Mouse (Mus musculus): Measurements from ENCODE around the gene Cyb5r3. TPM values are rescaled to one million over a fixed set of nuclear protein-coding genes. Genes with fewer than 3 reads are reported as not detected.

Gene Cyb5r3
- 773 and 997 TPM in 2 replicates for polyA plus RNA-seq (2012; rRNA removed; ENCODE audit: low replicate concordance)

DNA sequence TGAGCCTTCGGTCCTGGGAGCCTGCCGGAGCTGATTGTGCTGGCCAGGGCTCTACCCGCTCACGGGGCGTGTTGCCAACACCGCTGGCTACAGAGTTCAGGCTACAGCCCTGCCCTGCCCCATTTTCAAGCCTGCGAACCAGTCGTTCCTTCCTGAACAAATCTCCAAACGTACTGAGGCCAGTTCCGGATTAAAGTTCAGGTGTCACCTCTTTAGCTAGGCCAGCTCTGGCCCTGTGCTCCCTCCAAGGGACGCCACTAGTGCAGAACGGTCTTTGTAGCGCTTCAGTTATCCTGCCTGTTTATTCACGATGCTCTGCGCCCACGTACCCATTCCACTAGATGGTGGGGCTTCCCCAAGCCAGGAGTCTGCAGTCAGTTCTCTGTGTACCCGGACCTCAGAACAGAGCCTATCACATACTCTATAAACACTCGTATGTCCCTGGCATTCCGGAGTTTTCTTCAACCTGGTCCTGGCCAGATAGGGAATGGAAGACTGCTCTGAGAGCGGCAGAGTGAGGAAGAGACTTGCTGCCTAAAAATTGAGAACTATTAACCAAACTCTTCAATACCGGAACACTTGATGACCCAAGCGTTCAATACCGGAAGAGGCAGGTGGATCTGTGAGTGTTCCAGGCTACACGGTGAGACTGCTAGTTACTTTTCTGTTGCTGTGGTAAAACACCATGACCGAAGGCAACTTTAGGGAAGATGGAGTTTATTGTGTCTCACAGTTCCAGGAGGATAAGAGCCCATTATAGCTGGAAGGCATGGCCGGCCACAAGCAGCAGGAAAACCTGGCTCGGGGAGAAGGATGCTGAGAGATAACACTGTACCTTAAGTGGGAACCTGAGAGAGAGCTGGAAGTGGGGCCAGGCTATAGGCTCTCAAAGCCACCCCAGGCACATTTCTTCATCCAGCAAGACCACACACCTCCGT is at the start of gene Cyb5r3:
TSS of gene Cyb5r3 (minus strand) at position 101 of the 938 bp plus-strand sequence.

DNA sequence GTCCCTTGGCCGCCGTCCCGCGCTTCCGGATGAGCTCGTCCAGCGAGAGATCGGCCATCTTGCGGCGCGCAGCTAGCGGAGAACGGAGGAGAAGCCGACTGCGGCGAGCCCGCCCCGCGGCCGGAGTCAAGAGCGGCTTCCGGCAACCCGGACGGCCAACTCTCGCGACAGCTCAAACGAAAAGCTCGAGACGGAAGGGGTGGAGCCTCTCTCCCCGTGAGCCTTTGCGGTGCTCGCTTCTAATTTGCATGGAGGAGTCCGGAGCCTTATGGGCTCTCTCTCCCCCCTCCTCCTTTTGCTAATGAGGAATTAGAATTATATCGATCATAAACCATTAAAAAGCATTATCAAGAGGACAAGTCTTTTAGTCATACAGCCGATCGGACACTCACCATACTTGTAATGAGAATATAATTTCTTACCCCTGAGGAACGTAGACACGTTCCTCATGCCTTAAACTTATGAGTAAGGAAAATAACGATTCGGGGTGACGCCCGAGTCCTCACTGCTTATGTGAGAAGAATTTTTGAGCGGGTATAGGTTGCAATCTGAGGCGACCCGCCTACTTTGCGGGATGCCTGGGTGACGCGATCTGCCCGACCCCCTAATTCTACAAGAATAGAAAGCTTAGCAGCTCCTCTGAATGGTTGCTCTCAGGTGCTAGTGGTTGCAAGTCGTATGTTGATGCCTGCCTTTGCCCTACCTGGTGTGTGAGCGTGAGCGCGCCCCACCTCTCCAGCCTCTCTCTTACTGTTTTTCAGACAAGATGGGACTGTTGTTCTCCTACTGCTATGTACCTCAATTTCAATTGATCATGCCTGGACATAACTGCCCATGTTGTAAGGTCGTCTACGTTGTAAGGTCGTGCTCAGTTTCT is 23.0 kb downstream of the Cyb5r3 start, which contains the start of gene Poldip3:
TSS of gene Poldip3 (minus strand) at position 189 of the 877 bp plus-strand sequence.

DNA sequence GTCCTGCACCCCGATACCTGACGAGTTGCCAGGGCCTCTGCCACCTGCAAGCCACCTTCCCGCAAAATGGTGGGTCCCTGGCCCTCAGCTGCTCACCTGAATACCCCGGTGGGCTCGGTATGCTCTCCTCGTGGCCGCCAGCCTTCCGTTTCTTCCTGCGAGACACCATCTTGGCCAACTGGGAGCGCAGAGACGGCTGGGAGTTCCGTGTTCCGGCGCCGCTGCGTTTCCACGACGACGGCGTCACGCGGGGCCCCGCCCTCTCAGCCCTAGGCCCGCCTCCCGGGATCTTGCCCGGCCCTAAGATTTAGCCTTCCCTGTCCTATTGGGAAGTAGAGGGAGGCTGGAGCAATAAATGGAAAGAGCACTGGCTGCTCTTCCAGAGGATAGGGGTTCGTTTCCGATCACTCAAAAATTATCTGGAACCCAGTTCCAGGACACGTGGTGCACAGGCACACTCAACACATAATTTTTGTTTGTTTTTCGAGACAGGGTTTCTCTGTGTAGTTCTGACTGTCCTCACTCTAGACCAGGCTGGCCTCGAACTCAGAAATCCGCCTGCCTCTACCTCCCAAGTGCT is 49.7 kb downstream of the Cyb5r3 start, which contains the start of gene Rrp7a:
TSS of gene Rrp7a (minus strand) at position 236 of the 580 bp plus-strand sequence.

Other genes starting within 250 kb of the Cyb5r3 start
- gene Tcf20, start 184.7 kb downstream of the Cyb5r3 start, polyA plus RNA-seq (2012; rRNA removed; ENCODE audit: low replicate concordance), result 10.6 and 15.4 TPM in 2 replicates
- 2.1 and 2.8 TPM in 2 replicates for gene Nfam1, start 139.3 kb downstream of the Cyb5r3 start, polyA plus RNA-seq (2012; rRNA removed; ENCODE audit: low replicate concordance)
- 86.5 and 90.2 TPM in 2 replicates for gene Serhl, start 83.1 kb downstream of the Cyb5r3 start, polyA plus RNA-seq (2012; rRNA removed; ENCODE audit: low replicate concordance)
- gene Rrp7a, start 49.8 kb downstream of the Cyb5r3 start, polyA plus RNA-seq (2012; rRNA removed; ENCODE audit: low replicate concordance), result 82.7 and 91.7 TPM in 2 replicates
- 27.0 and 34.7 TPM in 2 replicates for gene Poldip3, start 23.2 kb downstream of the Cyb5r3 start, polyA plus RNA-seq (2012; rRNA removed; ENCODE audit: low replicate concordance)
- gene A4galt, start 79.2 kb upstream of the Cyb5r3 start, polyA plus RNA-seq (2012; rRNA removed; ENCODE audit: low replicate concordance), result 8.6 and 17.0 TPM in 2 replicates
- gene Arfgap3, start 177.7 kb upstream of the Cyb5r3 start, polyA plus RNA-seq (2012; rRNA removed; ENCODE audit: low replicate concordance), result 40.4 and 52.1 TPM in 2 replicates

All from duodenum, adult 2 months (tissue).